Mouse (Mus musculus): ENCODE results near the gene Tmem128.

Gene Tmem128

GRCm38 (mm10) chr5:38260107-38260682 is at the start of gene Tmem128:
TSS of gene Tmem128 (plus strand) at chr5:38260185.
- DNase-seq: peak; percentile 71

- DNase-seq: no peak
These were observed 48.3 kb upstream of the Tmem128 start for GRCm38 (mm10) chr5:38211691-38212090.

DNA sequence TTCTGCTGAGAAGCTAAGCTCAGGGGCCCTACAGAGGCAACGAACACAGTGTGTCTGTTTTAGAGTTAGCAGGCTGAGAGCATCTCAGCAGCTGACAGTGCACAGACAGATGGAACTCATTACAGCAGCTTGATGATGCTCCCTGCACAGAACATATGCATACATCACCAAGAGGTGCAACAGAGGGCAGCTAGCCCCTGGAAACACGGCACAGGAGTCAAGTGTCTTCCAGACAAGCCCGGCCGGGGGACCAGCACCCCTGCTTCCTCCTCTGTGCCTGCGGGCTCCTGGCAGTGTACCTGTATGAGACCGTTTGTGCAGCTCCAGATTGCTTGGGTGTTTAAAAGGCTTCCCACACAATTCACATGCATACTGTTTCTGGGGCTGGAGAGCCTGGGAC is 47.0 kb upstream of the Tmem128 start:
- no peak for DNase-seq

DNA sequence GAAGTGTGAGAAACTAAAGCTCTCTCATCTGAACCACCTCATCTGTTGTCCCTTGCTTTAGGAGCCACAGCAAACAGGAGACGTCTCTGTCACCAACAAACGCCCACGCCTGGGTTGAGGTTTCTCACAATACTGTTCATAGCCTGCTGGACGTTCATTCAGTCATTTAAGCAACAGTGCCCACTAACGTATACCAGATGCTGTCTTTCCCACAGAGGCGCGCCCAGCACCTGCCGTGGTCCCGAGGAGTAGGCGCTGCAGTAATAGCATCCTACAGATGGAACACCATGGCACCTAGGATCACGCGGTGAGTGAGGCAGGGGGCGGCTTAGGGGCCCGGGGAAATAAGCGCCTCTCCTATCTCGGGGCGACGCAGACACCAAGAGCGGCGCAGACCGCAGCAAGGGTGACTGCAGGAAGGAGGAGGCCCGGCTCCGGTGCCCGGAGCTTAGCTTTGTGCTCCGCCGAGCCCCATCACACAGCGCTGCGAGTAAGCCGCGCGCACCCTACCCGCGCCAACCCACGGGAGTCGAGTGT is 40.1 kb upstream of the Tmem128 start:
- no peak for DNase-seq

DNA sequence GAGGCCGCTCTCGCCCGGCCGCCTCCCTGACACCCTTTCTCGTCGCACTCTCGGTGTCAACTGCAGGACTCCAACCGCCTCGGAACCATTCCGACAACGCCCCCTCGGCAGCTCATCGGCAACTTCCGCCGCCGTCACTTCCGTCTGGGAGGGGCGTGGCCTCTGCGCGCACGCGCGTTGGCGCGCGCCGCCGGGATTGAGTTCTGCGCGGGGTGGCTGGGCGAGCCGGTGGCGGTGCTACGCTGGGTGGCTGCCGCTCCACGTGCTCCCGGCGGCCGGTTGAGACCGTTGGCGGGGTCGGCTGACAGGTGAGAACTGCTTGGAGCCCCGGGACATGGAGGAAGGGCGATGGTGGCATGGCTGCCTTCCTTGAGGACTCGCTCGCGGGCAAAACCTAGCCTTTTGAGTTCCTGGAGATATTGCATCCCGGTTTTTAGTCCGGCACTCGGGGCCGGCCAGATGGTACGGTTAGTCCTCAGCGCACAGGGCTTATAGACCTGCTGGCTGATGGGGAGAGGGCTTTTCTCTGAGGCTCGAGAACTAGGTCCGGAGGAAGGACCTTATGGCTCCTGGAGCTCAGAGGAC is 39.6 kb upstream of the Tmem128 start, which contains the start of the genes Zbtb49 and Lyar:
Gene Zbtb49, minus strand, starts transcription at position 130 of the 585 bp plus-strand sequence.
Gene Lyar, plus strand, starts transcription at position 143 of the 585 bp plus-strand sequence.
- DNase-seq: peak; percentile 93

GRCm38 (mm10) chr5:38235422-38235821 is 24.6 kb upstream of the Tmem128 start:
- peak; percentile 50 for DNase-seq

- DNase-seq: no peak
These were observed 23.4 kb upstream of the Tmem128 start for GRCm38 (mm10) chr5:38236627-38237026.

- DNase-seq: no peak
These were observed 19.1 kb upstream of the Tmem128 start for GRCm38 (mm10) chr5:38240727-38241472.

DNA sequence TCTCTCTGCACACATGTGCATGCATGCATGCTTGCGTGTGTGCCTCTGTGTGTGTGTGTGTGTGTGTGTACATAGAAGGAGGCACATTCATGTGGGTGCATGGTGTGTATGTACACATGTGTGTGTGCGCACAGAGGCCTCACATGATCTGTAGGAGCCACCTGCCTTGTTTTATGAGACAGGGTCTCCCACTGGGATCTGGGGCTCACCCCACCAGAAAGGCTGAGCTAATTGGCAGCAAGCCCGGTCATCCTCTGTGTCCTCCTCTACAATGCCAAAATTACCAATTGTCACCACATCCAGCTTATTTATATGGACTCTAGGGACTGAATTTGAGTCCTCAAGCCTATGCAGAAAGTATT is 18.5 kb upstream of the Tmem128 start:
- DNase-seq: no peak

GRCm38 (mm10) chr5:38241966-38242365 is 18.0 kb upstream of the Tmem128 start:
- no peak for DNase-seq

GRCm38 (mm10) chr5:38255195-38255594 is 4.8 kb upstream of the Tmem128 start:
- DNase-seq: no peak

- no peak for DNase-seq
These were observed 4.3 kb upstream of the Tmem128 start for GRCm38 (mm10) chr5:38255644-38256043.

DNA sequence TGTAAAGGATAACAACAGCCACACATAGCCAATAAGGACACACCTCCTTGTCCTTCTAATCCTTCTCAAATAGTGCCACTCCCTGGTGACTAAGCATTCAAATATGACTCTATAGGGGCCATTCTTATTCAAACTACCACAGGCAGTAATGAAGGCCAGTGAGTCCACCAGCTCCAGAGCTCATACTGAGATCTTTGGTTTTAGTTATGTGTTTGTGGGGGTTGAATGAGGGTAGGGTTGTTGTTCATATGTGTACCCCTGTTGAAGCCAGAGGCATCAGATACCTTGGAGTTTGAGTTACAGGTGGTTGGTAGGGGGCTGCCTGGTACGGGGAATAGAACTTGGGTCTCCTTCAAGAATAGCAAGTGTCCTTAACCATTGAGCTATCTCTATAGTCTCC is 3.4 kb upstream of the Tmem128 start:
- DNase-seq: no peak

- no peak for DNase-seq
These were observed 1.8 kb upstream of the Tmem128 start for GRCm38 (mm10) chr5:38258034-38258772.

GRCm38 (mm10) chr5:38258773-38259146 is 1.2 kb upstream of the Tmem128 start:
- DNase-seq: no peak

- no peak for DNase-seq
These were observed 404 bp upstream of the Tmem128 start for GRCm38 (mm10) chr5:38259455-38260106.

- no peak for DNase-seq
These were observed 11.0 kb downstream of the Tmem128 start for GRCm38 (mm10) chr5:38270942-38271341.

DNA sequence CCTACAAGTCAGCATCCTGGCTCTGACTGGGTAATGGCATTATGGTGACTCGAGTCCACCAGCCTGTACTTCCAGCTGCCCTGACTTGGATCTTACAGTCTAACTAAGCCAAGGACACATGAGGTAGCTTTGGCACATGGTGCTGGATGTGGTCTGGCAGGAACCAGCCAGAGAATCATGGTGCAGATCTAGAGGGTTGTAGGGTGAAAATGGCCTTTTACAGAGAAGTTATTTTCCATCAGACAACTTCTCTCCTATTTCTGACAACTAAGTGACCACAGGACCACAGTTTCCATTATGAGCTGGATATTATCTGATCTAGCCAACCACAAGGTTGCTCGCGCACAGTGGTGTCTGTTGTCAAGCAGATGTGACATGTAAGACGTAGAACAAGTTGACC is 13.8 kb downstream of the Tmem128 start:
- no peak for DNase-seq

GRCm38 (mm10) chr5:38275771-38276170 is 15.8 kb downstream of the Tmem128 start, which contains the start of gene Otop1:
TSS of gene Otop1 (plus strand) at chr5:38275972.
- no peak for DNase-seq

DNA sequence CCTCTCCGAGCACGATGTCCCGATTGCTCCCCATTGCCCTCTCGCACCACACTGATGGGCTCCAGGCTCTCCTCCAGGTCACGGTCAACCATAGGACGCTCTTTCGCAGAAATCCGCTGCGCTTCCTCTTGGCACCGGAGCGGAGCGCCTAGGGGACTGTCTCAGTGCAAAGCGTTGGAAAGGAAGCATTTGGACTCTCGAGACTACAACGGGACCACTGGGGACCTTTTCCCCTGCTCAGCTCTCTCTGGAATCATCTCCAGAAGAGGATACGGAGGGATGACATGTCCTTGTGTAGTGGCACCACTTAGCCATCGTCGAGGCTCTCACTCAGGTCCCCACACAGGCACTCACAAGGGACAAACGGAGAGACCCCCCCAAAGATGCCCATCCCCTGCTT is 16.5 kb downstream of the Tmem128 start:
- DNase-seq: no peak

DNA sequence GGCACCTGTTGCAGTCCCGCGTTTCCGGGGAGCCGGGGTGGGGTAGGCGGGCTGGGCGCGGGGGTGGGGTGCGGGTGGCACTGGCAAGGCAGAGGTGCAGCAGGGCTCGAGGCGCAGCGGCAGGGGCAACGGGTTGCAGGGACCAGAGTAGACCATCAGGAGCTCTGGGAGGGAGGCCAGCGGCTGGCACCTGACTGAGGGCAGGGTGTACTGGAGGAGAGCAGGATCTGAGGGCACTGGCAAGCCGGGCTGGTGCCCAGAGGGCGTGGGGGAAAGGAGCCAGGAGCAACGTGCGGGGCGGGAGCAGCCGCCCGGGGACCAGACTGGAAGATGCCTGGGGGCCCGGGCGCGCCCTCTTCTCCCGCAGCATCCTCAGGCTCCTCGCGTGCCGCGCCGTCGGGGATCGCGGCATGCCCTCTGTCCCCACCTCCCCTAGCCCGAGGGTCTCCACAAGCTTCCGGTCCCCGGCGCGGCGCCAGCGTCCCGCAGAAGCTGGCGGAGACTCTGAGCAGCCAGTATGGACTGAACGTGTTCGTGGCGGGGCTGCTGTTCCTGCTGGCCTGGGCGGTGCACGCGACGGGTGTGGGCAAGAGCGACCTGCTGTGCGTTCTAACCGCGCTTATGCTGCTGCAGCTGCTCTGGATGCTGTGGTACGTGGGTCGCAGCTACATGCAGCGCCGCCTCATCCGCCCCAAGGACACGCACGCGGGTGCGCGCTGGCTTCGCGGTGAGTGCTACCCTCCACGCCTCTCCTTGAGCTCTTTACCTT is 17.3 kb downstream of the Tmem128 start:
- no peak for DNase-seq
